Mouse (Mus musculus) lung, embryonic 16.5 days (tissue): ENCODE data around the gene Olfr49. TPM values are rescaled to one million over a fixed set of nuclear protein-coding genes. Genes with fewer than 3 reads are reported as not detected.

Experiments used
- ATAC-seq: fragments of 200-750 bp; cut with Nextera tagmentation; 2 replicates; pipeline ENCODE4 v1.8.0; 2017; ENCODE audit warnings: low read depth, mild to moderate bottlenecking, moderate library complexity
- H3K27ac ChIP-seq: fragments of 300-500 bp; sonication (generic); 2 replicates; pipeline ENCODE4 v1.5.1; 2014; ENCODE audit warnings: mild to moderate bottlenecking, control low read depth, low read length
- H3K27me3 ChIP-seq: fragments of 300-500 bp; sonication (generic); 2 replicates; pipeline ENCODE4 v1.6.1; 2014; ENCODE audit warnings: low read depth, low read length, mixed read lengths; ENCODE audit not compliant: control insufficient read depth, insufficient read depth
- H3K36me3 ChIP-seq: fragments of 300-500 bp; sonication (generic); 2 replicates; pipeline ENCODE4 v1.6.1; 2014; ENCODE audit warnings: low read length; ENCODE audit not compliant: control insufficient read depth, insufficient read depth
- H3K4me1 ChIP-seq: fragments of 300-500 bp; sonication (generic); replicated peaks from 2 replicates; pipeline ENCODE4 v1.6.1; 2014; ENCODE audit warnings: low read length, mixed read lengths; ENCODE audit not compliant: control insufficient read depth, insufficient read depth
- H3K4me2 ChIP-seq: fragments of 300-500 bp; sonication (generic); 2 replicates; pipeline ENCODE4 v1.6.1; 2014; ENCODE audit warnings: low read depth, low read length, control low read depth
- H3K4me3 ChIP-seq: fragments of 300-500 bp; sonication (generic); 2 replicates; pipeline ENCODE4 v1.5.1; 2014; ENCODE audit warnings: mild to moderate bottlenecking, low read length, control low read depth
- H3K9ac ChIP-seq: fragments of 300-500 bp; sonication (generic); 2 replicates; pipeline ENCODE4 v1.6.1; 2014; ENCODE audit warnings: low read length, control low read depth
- H3K9me3 ChIP-seq: fragments of 300-500 bp; sonication (generic); 2 replicates; pipeline ENCODE4 v1.6.1; 2016; ENCODE audit warnings: low read length; ENCODE audit not compliant: control insufficient read depth
- WGBS: fragments of 180-500 bp; shearing (Covaris S2); extraction: QIAGEN DNeasy Blood & Tissue Kit; methylation state at CpG from one replicate; pipeline ENCODE4 v1.1.7; 2014; 5-methylcytosine and 5-hydroxymethylcytosine counted together
- polyA plus RNA-seq: library from polyadenylated mRNA; unstranded; fragments of >200 nt; fragmentation: Nextera tagmentation; extraction: Ambion mirVana; gene quantifications from 2 replicates; pipeline ENCODE4 v1.2.1, GENCODE M21; 2015

Olfr49 gene
- polyA plus RNA-seq, 1 experiment from 2014 or later: not detected

GRCm38 (mm10) chr14:54264231-54264630 is 20.5 kb downstream of the Olfr49 start:
- H3K9ac ChIP-seq: no peak overlapping the region
- peaks cover 8% of the 10 kb centered on the region for H3K4me1 ChIP-seq
- H3K27ac ChIP-seq: no peak overlapping the region
- H3K4me2 ChIP-seq: no peak overlapping the region
- no peak for ATAC-seq
- 86% methylated on average over 7 of the region's 7 CpGs for WGBS
- no peaks in the 10 kb centered on the region for H3K9me3 ChIP-seq
- peaks cover 6% of the 10 kb centered on the region for H3K36me3 ChIP-seq
- H3K4me3 ChIP-seq: no peak overlapping the region
- H3K27me3 ChIP-seq: no peaks in the 10 kb centered on the region

GRCm38 (mm10) chr14:54263099-54263498 is 21.6 kb downstream of the Olfr49 start:
- no peaks in the 10 kb centered on the region for H3K27me3 ChIP-seq

GRCm38 (mm10) chr14:54262622-54263021 is 22.1 kb downstream of the Olfr49 start:
- 85% methylated on average over 8 of the region's 8 CpGs for WGBS
- no peaks in the 10 kb centered on the region for H3K27me3 ChIP-seq
- no peak for ATAC-seq
- H3K9ac ChIP-seq: no peak overlapping the region
- H3K4me3 ChIP-seq: no peak overlapping the region
- no peaks in the 10 kb centered on the region for H3K9me3 ChIP-seq
- H3K4me2 ChIP-seq: no peak overlapping the region
- peaks cover 6% of the 10 kb centered on the region for H3K36me3 ChIP-seq
- H3K4me1 ChIP-seq: peaks cover 17% of the 10 kb centered on the region
- H3K27ac ChIP-seq: no peak overlapping the region

More at GRCm38 (mm10) chr14:54263099-54263498, 21.6 kb downstream of the Olfr49 start:
- Histone ChIP-seq H3K4me1 (peaks cover 16% of the 10 kb centered on the region), H3K4me3 (no peak overlapping the region), H3K9ac (no peak overlapping the region), H3K9me3 (no peaks in the 10 kb centered on the region), H3K36me3 (peaks cover 6% of the 10 kb centered on the region), H3K4me2 (no peak overlapping the region), H3K27ac (no peak overlapping the region)
- no peak for ATAC-seq
- 93% methylated on average over 6 of the region's 6 CpGs for WGBS

- H3K4me3 ChIP-seq: no peak overlapping the region
- H3K9me3 ChIP-seq: no peaks in the 10 kb centered on the region
- no peaks in the 10 kb centered on the region for H3K27me3 ChIP-seq
- no peak overlapping the region for H3K9ac ChIP-seq
- peaks cover 6% of the 10 kb centered on the region for H3K36me3 ChIP-seq
- H3K27ac ChIP-seq: no peak overlapping the region
- H3K4me2 ChIP-seq: no peak overlapping the region
- peaks cover 17% of the 10 kb centered on the region for H3K4me1 ChIP-seq
- 87% methylated on average over 2 of the region's 2 CpGs for WGBS
- ATAC-seq: no peak
Measured at GRCm38 (mm10) chr14:54261386-54261785, 23.4 kb downstream of the Olfr49 start.

DNA sequence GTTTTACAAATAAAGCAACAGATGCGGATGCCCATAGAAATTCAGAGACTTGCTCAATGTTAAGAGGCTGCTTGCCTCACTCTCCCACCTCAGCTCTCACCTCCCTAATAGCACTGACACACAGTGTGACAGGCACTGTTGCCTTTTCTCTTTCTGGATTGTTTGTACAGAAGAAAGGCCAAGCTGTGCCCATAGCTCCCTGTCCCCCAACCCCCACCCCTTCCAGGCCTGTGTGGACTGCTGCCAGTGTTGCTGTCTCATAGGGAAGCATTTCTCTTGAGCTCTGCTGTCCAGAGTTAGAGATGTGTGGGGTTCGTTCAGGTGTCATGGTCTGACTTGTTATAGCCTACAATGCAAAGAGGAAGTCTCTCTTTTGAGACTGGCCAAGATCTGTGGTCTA is 24.5 kb downstream of the Olfr49 start:
- Histone ChIP-seq H3K4me1 (peaks cover 17% of the 10 kb centered on the region), H3K9ac (no peak overlapping the region), H3K27ac (no peak overlapping the region), H3K4me3 (peak overlapping the region; percentile 60; the same call in 1 of the 2 replicates), H3K27me3 (no peaks in the 10 kb centered on the region), H3K36me3 (peaks cover 6% of the 10 kb centered on the region), H3K4me2 (peak overlapping the region; percentile 60), H3K9me3 (no peaks in the 10 kb centered on the region)
- no peak for ATAC-seq
- 79% methylated on average over 2 of the region's 2 CpGs for WGBS

DNA sequence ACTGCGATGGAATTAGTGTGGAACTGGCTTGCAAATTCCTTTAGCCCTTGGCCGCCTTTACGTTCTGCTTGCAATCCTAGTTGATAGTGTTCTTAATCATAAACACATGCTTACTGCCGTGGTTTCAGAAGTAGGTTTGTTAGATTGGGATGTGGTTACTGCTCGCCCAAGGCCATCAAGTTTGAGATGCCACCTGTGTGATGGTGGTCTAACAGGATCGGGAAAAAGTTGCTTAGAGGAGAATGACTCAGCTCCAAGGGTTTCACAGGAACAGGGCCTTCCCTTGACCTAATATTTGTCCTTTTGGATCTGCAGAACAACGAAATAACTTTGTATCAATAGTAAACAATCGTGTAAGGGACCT is 25.0 kb downstream of the Olfr49 start:
- peak overlapping the region; percentile 70 for H3K27ac ChIP-seq
- no peaks in the 10 kb centered on the region for H3K9me3 ChIP-seq
- H3K4me1 ChIP-seq: peaks cover 19% of the 10 kb centered on the region
- WGBS: 15% methylated on average over 8 of the region's 8 CpGs
- H3K27me3 ChIP-seq: no peaks in the 10 kb centered on the region
- H3K9ac ChIP-seq: peak overlapping the region; percentile 64
- ATAC-seq: no peak
- peak overlapping the region; percentile 60 for H3K4me2 ChIP-seq
- H3K4me3 ChIP-seq: peak overlapping the region; percentile 60
- H3K36me3 ChIP-seq: peaks cover 6% of the 10 kb centered on the region

DNA sequence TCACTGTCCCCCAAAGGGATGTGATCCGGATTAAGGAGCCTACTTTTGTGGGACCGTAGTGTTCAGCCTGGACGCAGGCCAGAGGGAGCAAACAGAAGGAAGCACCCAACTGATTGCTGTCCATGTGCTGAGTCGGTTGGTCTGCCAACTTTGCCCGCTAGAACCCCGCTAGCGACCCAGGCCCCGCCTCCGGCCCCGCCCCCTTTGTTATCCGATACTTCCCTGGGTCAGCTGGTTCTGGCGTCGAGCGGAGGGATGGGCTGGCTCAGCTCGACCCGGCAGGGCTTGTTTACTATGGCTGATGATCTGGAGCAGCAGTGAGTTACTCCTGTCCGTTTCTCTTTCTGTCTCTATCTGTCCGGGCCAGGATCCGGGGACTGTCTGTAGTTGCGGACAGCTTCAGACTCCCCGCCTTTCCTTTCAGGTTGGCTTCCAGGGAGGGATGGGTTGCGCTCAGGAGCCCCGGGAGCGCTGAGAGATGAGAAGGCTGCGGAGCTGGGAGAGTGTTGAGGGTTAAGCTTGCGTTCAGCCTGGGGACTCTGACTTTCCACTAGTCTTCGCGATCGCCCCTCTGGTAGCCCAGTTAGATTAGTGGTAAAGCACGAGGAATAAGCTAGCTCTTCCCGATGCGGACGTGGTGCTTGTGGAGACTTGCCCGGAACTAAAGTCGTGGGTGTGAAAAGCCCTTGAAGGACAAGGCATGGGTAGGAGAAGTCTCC is 25.6 kb downstream of the Olfr49 start:
- Histone ChIP-seq H3K4me3 (peak overlapping the region; percentile 60), H3K4me2 (peak overlapping the region; percentile 60), H3K36me3 (peaks cover 5% of the 10 kb centered on the region), H3K9me3 (no peaks in the 10 kb centered on the region), H3K27me3 (no peaks in the 10 kb centered on the region), H3K4me1 (peaks cover 20% of the 10 kb centered on the region), H3K27ac (peak overlapping the region; percentile 70), H3K9ac (peak overlapping the region; percentile 64)
- under 1% methylated on average over 35 of the region's 35 CpGs for WGBS
- peak; percentile 97 for ATAC-seq

DNA sequence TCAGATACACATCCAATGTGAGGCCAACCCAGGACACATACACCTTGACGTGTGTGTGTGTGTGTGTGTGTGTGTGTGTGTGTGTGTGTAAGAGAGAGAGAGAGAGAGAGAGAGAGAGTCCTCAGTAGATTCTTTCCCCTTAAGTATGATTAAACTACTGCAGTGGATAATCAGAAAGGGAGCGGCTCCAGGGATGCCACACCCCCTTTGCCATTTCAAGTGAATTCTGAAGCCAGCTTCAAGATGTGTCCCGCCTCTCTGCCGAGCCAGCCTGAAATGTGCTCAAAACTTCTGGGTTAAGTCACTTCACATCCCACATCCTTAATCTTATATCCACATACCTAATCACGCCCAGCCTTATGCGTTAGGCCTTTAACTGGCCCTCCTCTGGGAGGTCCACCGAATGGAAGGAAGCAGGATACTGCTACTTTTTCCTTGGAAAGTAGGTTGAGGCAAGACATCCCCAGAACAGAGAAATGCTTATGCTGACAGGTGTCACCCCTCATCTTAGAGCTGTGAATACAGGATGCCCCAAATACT is 26.5 kb downstream of the Olfr49 start:
- no peaks in the 10 kb centered on the region for H3K27me3 ChIP-seq
- no peak for ATAC-seq
- no peaks in the 10 kb centered on the region for H3K9me3 ChIP-seq
- H3K4me2 ChIP-seq: peak overlapping the region; percentile 60; the same call in 1 of the 2 replicates
- no peak overlapping the region for H3K4me3 ChIP-seq
- 54% methylated on average over 7 of the region's 7 CpGs for WGBS
- H3K36me3 ChIP-seq: no peaks in the 10 kb centered on the region
- H3K9ac ChIP-seq: no peak overlapping the region
- H3K4me1 ChIP-seq: peaks cover 20% of the 10 kb centered on the region
- H3K27ac ChIP-seq: no peak overlapping the region

GRCm38 (mm10) chr14:54254670-54255202 is 30.0 kb downstream of the Olfr49 start:
- peak overlapping the region; percentile 86 for H3K4me3 ChIP-seq
- no peaks in the 10 kb centered on the region for H3K9me3 ChIP-seq
- no peak for ATAC-seq
- 47% methylated on average over 12 of the region's 12 CpGs for WGBS
- H3K9ac ChIP-seq: no peak overlapping the region
- no peaks in the 10 kb centered on the region for H3K36me3 ChIP-seq
- H3K4me2 ChIP-seq: peak overlapping the region; percentile 63
- no peaks in the 10 kb centered on the region for H3K27me3 ChIP-seq
- H3K4me1 ChIP-seq: peaks cover 41% of the 10 kb centered on the region
- no peak overlapping the region for H3K27ac ChIP-seq
